Mouse (Mus musculus): ENCODE data around the gene Cyp2c39.
"Not testable (repeated sequence)": the region's sequence is repeated elsewhere in the genome, so short reads cannot be mapped to it uniquely, and the experiment has no call there.

The Cyp2c39 gene

GRCm38 (mm10) chr19:39510534-39510933, at the start of gene Cyp2c39:
TSS of gene Cyp2c39 (plus strand) at chr19:39510862.
- DNase-seq, result no peak

DNA sequence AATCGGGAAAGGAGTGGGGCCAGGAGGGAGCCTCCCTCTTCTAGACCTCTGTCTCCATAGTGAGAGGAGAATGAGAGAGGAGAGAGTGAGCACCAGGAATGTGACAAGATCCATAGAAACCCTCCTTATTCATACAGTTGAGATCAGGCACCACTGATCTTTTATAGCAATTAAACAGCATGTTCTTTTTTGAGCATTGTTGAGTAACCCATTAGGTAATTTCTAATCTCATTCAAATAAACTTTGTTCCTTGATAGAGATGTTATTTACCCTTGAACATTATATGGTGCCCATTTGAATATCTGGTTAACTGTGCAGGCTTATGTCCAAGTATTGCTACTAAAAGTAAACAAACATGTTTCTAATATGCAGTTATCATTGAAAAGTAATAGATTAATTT, 47.7 kb upstream of the Cyp2c39 start, which contains the start of gene Cyp2c38:
TSS of gene Cyp2c38 (minus strand) at position 135 of the 400 bp plus-strand sequence.
- DNase-seq, result no peak

DNA sequence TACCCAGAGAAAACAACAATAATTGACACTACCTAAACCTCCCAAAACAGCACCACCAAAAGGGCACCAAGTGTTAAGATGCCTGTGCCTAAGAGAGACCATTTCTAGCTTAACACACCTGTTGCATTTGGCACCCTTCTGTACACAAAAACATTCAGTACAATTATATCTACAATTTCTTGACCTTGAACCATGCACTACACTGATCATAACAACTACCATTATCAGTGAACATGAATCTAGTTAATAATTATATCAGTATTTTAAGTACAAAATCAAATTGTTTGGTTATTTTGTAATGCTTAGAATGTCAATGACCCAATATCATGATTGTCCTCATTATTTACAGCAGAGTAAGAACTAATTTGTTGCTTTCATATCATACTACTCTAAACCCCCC, 46.7 kb upstream of the Cyp2c39 start:
- DNase-seq, result no peak

DNA sequence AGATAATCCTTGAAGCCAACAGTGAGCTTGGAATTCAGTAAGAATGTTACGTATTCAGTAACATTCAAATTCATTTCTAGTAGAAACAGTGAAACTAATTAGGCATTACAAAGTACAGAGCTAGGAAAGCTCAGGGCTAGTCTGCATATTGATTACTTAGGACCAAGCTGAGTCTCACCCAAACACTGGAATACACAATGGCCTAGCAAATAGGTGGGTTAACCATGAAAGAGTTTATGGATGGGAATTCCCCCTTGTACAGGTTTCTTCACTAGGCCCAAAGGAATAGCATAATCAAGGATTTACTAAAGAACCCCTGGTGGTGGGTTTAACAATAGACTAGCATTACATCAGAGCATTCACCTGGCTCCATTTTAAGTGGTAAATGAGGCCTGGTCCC, 26.7 kb upstream of the Cyp2c39 start:
- DNase-seq, result not testable (repeated sequence)

DNA sequence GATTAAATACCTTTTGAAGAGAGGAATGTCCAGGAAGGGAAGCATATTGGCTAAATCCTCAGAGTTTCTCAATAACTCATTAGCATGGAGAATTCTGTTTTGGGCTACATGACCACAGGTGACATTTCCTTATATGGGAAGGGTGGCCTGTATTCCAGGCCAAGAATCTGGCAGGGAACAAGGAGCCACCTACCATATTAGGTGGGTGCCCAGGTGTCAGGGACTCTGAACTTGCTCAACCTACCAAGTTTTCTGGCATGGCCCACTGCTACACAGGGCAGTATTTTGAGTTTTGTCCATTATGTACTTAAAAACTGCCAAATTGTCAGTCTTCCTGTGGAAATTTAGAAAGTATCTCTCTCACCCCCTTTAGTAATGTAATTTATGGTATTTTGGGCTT, 4.3 kb upstream of the Cyp2c39 start:
- no peak for DNase-seq

DNA sequence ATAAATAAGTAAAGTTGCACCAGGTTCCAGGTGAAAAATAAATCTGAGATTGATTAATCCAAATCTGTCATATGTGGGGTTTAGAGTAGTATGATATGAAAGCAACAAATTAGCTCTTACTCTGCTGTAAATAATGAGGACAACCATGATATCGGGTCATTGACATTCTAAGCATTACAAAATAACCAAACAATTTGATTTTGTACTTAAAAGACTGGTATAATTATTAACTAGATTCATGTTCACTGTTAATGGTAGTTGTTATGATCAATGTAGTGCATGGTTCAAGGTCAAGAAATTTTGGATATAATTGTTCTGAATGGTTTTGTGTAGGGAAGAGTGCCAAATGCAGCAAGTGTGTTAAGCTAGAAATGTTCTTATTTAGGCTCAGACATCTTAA, 1.1 kb upstream of the Cyp2c39 start:
- DNase-seq, result no peak
